Mouse (Mus musculus) forebrain, postnatal 0 days (tissue): ENCODE data around the gene Trip13. TPM values are rescaled to one million over a fixed set of nuclear protein-coding genes. Genes with fewer than 3 reads are reported as not detected.
A peak's percentile ranks its signal among the peaks of the same experiment; 100 is the strongest.

ENCODE experiments used
- ATAC-seq: fragments of 200-750 bp; cut with Nextera tagmentation; 2 replicates; pipeline ENCODE4 v1.8.0; 2017; ENCODE audit warnings: mild to moderate bottlenecking, moderate library complexity
- DNase-seq: peaks from one replicate; pipeline ENCODE4 v3.0.0-alpha.2; 2015
- H3K27ac ChIP-seq: fragments of 300-500 bp; sonication (generic); 2 replicates; pipeline ENCODE4 v1.5.1; 2014; ENCODE audit warnings: low read depth, mild to moderate bottlenecking, antibody characterized with exemption, low read length, moderate library complexity, mixed read lengths
- H3K27me3 ChIP-seq: fragments of 300-500 bp; sonication (generic); 2 replicates; pipeline ENCODE4 v1.6.1; 2014; ENCODE audit warnings: mild to moderate bottlenecking, low read length, mixed read lengths; ENCODE audit not compliant: insufficient read depth
- H3K36me3 ChIP-seq: fragments of 300-500 bp; sonication (generic); 2 replicates; pipeline ENCODE4 v1.6.1; 2014; ENCODE audit warnings: mild to moderate bottlenecking, moderate library complexity; ENCODE audit not compliant: insufficient read depth
- H3K4me1 ChIP-seq: fragments of 300-500 bp; sonication (generic); 2 replicates; pipeline ENCODE4 v1.6.1; 2014; ENCODE audit warnings: antibody characterized with exemption; ENCODE audit not compliant: insufficient read depth
- H3K4me2 ChIP-seq: fragments of 300-500 bp; sonication (generic); 2 replicates; pipeline ENCODE4 v1.6.1; 2014; ENCODE audit warnings: low read depth, mild to moderate bottlenecking, moderate library complexity
- H3K4me3 ChIP-seq: fragments of 300-500 bp; sonication (generic); 2 replicates; pipeline ENCODE4 v1.5.1; 2014; ENCODE audit warnings: low read depth, low read length, mixed read lengths
- H3K9ac ChIP-seq: fragments of 300-500 bp; sonication (generic); 2 replicates; pipeline ENCODE4 v1.6.1; 2014; ENCODE audit warnings: mild to moderate bottlenecking
- H3K9me3 ChIP-seq: fragments of 300-500 bp; sonication (generic); 2 replicates; pipeline ENCODE4 v1.6.1; 2016; ENCODE audit warnings: low read length
- CTCF ChIP-seq: sonication (generic); IDR thresholded peaks from 2 replicates; pipeline ENCODE4 v1.5.1; 2016; ENCODE audit warnings: antibody characterized with exemption, control low read depth, low read depth
- WGBS: fragments of 180-500 bp; shearing (Covaris S2); extraction: QIAGEN DNeasy Blood & Tissue Kit; methylation state at CpG from one replicate; pipeline ENCODE4 v1.1.7; 2014; 5-methylcytosine and 5-hydroxymethylcytosine counted together
- polyA plus RNA-seq: library from polyadenylated mRNA; unstranded; fragments of >200 nt; fragmentation: Nextera tagmentation; extraction: Ambion mirVana; gene quantifications from 2 replicates; pipeline ENCODE4 v1.2.1, GENCODE M21; 2015
- total RNA-seq: library from RNA; depleted of rRNA; stranded (reverse); fragments of >200 nt; gene quantifications from 2 replicates; pipeline ENCODE4 v1.2.3, GENCODE M21; 2014; rRNA removed

The Trip13 gene
- total RNA-seq (3.8 and 4.3 TPM in 2 replicates), polyA plus RNA-seq (9.6 and 10.6 TPM in 2 replicates)

DNA sequence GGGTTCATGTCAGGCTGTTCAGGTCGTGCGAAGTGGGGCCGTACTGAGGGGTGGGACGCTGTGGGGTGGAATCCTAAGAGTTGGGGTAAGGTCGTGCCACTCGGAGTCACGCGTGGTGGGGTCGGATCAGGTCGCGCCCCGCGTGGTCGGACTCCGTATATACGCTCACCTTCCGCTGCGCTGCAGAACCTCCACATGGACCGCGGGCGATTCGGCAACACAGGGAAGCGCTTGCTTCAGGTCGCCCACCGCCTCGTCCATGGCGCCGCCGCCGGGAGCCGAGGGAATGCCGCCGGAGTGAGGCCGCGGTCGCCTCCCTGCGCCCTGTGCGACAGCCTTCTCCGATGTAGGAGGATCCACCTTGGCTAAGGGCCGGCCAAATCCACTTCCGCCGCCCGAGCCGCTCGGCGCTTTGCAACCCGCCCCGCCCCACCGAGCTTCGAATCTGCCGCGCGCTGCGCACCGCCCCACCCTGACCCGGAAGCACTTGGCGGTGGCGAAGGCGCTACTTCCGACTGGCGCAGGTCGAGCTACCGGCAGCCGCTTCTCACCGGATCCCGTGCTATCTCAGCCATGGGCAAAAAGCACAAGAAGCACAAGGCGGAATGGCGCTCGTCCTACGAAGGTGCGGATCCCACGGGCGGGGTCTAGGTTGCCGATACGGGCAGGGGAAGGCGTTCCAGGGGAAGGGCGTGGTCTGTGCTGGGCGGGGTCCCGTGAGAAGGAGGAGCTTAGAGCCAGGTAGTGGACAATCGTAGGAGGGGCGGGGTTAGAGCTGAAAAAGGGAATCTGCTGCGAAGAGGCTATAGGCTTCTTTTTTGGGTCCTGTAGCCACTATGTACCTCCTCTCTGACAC, at the start of gene Trip13, which contains the start of gene Brd9:
Gene Trip13 (minus strand): TSS at position 464 of the 856 bp plus-strand sequence.
Gene Brd9 (plus strand): TSS at position 491 of the 856 bp plus-strand sequence.
- peak; percentile 35 for TF ChIP-seq CTCF
- Histone ChIP-seq H3K4me2 (peak within 1 kb of the TSS; percentile 85), H3K9ac (peak within 1 kb of the TSS; percentile 94), H3K9me3 (no peaks in the 10 kb centered on the region), H3K27ac (peak within 1 kb of the TSS; percentile 91), H3K4me3 (peak within 1 kb of the TSS; percentile 89), H3K27me3 (no peaks in the 10 kb centered on the region), H3K36me3 (peaks cover 15% of the 10 kb centered on the region), H3K4me1 (peaks cover 10% of the 10 kb centered on the region; the same call in 1 of the 2 replicates)
- peak; percentile 99 for ATAC-seq
- DNase-seq = peak; percentile 95
- 1% methylated on average over 68 of the region's 82 CpGs for WGBS

- no peak for ATAC-seq
- no peak for TF ChIP-seq CTCF
- Histone ChIP-seq H3K4me1 (no peaks in the 10 kb centered on the region), H3K4me2 (no peak overlapping the region), H3K9ac (no peak overlapping the region), H3K9me3 (no peaks in the 10 kb centered on the region), H3K4me3 (no peak overlapping the region), H3K27me3 (no peaks in the 10 kb centered on the region), H3K36me3 (no peaks in the 10 kb centered on the region), H3K27ac (no peak overlapping the region)
- DNase-seq = no peak
- WGBS = 89% methylated on average over 5 of the region's 5 CpGs
Measured at GRCm38 (mm10) chr13:73976935-73977334, 39.4 kb upstream of the Trip13 start.

GRCm38 (mm10) chr13:73974523-73974922, 36.9 kb upstream of the Trip13 start:
- no peaks in the 10 kb centered on the region for H3K4me1 ChIP-seq
- no peak overlapping the region for H3K27ac ChIP-seq
- no peak overlapping the region for H3K9ac ChIP-seq
- ATAC-seq (no peak), DNase-seq (no peak)
- H3K36me3 ChIP-seq = no peaks in the 10 kb centered on the region
- H3K9me3 ChIP-seq = no peaks in the 10 kb centered on the region
- 86% methylated on average over 3 of the region's 3 CpGs for WGBS
- H3K4me2 ChIP-seq = no peak overlapping the region
- no peak overlapping the region for H3K4me3 ChIP-seq
- TF ChIP-seq CTCF = no peak
- H3K27me3 ChIP-seq = no peaks in the 10 kb centered on the region

DNA sequence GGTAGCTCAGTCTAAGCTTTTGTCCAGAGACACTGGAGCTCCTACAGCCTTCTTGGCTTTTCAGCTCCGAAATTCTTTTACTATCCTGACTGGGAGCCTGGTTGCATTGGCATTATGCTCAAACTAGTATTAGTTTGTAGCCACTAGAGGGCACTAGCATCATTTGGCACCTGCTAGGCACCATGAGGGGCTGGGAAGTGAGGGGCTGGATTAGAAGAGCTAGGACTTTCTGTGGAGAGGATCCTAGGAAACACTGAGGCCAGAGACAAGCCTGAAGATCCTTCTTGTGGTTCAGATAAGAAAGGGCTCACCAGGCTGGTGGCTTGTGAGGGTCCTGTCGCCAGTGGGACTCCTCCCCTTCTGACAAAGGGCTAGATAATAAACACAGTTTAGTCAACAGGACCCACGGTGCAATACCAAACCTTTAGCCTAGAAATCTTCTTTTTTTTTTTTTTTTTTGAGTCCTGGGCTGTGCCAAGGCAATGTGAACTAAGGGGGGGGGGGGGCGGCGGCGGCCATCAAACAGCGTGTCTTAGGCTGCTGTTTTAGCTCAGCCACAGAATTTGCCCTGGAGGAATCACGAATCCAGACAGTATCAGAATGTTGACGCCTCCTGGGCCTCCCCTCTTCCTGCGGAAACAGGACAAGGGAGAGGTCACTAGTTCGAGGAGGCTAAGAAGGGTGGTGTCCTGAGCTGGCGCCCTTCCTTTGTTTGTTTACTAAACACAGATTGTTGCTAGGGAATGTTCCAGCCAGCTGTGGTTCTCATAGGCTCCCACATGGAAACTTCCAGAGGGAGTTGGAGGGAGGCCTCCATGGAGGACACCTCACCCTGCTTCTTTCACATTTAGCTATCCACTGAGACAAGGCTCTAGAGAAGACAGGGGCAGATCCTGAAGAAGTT, 33.2 kb upstream of the Trip13 start:
- Histone ChIP-seq H3K9me3 (no peaks in the 10 kb centered on the region), H3K27ac (no peak overlapping the region), H3K27me3 (no peaks in the 10 kb centered on the region), H3K4me1 (no peaks in the 10 kb centered on the region), H3K4me3 (no peak overlapping the region), H3K36me3 (no peaks in the 10 kb centered on the region), H3K9ac (no peak overlapping the region), H3K4me2 (no peak overlapping the region)
- WGBS = 45% methylated on average over 12 of the region's 12 CpGs
- ATAC-seq (peak; percentile 94), DNase-seq (peak; percentile 84)
- TF ChIP-seq CTCF = peak; percentile 87

DNA sequence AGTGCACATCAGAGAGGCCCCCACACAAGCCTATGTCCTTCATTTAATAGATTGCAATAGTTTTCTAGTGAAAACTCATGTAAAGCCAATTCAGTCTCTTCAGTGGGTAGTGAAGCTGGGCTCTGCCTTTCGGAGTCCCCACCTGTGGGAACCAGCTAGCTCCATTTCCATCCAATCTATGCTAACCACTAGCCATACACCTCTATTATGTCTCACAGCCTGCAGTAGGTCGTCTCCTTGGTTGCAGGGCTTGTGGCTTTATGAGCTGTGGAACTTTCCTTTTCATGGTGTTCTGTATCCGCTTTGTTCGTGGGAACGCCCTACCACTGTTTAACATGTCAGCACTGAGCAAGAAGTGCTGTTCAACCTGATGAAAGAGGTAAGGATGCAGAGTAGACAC, 26.0 kb upstream of the Trip13 start, which contains the start of gene Zdhhc11:
Gene Zdhhc11 (plus strand): TSS at position 301 of the 400 bp plus-strand sequence.
- Histone ChIP-seq H3K36me3 (peaks cover 34% of the 10 kb centered on the region), H3K9ac (no peak within 1 kb of the TSS), H3K4me2 (no peak within 1 kb of the TSS), H3K27me3 (no peaks in the 10 kb centered on the region), H3K4me1 (no peaks in the 10 kb centered on the region), H3K4me3 (no peak within 1 kb of the TSS), H3K27ac (no peak within 1 kb of the TSS), H3K9me3 (no peaks in the 10 kb centered on the region)
- TF ChIP-seq CTCF = no peak
- ATAC-seq = no peak
- 88% methylated on average over 5 of the region's 5 CpGs for WGBS
- DNase-seq = no peak

DNA sequence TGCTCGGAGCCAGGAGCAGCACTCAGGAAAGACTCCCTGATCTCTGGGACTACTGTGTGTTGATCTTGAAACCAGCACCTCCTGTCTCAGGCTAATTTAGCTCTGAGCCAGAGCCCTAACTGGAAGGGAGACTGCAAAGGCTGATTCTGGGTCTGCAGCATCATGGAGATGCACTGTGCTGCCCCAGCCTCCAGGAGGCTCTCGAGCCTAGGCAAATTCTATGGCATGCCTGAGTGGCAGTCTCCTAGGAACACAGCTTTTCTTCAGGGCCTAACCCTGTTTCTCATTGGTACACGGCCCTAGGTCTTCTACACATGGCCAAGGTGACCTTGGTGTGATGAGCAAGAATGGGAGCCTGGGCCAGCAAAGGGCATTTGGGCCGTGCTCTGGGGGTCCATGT, 23.6 kb upstream of the Trip13 start:
- Histone ChIP-seq H3K27me3 (no peaks in the 10 kb centered on the region), H3K4me2 (no peak overlapping the region), H3K36me3 (peaks cover 57% of the 10 kb centered on the region), H3K9me3 (no peaks in the 10 kb centered on the region), H3K9ac (no peak overlapping the region), H3K4me1 (no peaks in the 10 kb centered on the region), H3K4me3 (no peak overlapping the region), H3K27ac (no peak overlapping the region)
- 86% methylated on average over 4 of the region's 4 CpGs for WGBS
- DNase-seq (no peak), ATAC-seq (peak; percentile 56)
- peak; percentile 52 for TF ChIP-seq CTCF
